Mouse (Mus musculus): ENCODE measurements around the gene Lmo2. TPM values are rescaled to one million over a fixed set of nuclear protein-coding genes. Genes with fewer than 3 reads are reported as not detected.
A peak's percentile ranks its signal among the peaks of the same experiment; 100 is the strongest.
"Not testable (repeated sequence)": the region's sequence is repeated elsewhere in the genome, so short reads cannot be mapped to it uniquely, and the experiment has no call there.

Lmo2 gene
- total RNA-seq, 2 experiments from 2014 or later: 27.9 to 32.2 TPM

DNA sequence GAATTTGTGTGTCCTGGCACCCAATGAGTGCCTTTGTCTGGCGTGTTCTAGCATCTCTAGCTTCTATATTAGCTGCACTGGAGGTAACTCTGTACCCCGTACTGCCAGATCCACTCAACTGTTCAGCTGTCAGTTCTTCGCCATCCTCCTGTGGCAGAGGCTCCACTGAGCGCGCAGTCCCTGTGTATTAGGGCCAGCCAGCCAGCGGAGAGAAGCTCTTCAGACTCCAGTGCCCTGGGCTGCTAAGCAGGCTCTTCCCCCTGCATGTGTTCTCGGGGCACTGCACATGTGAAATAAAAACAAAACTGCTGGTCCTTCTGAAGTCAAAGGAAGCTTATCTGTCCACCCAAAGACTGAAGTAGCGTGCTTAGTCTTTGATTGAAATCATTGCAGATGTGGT, 19.4 kb downstream of the Lmo2 start:
- no peak for DNase-seq

DNA sequence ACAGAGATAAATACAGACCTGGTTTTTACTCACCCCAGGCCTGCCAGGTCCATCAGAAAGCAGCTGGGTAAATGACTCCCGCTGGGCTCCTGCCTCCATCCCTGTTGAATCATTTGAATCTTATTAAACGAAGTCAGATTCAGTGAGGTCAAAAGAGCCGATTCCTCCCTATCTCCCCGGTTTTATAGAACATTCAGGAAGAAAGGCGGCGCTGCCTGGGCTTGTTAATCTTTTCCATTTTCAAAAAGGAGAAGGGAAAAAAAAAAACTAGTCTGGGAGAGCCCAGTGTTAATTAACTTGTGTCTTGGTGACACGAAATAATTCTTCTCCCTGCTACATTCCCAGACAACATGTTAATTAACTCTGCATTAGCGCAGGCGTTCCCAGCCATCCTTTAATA, 19.9 kb downstream of the Lmo2 start:
- DNase-seq: no peak

DNA sequence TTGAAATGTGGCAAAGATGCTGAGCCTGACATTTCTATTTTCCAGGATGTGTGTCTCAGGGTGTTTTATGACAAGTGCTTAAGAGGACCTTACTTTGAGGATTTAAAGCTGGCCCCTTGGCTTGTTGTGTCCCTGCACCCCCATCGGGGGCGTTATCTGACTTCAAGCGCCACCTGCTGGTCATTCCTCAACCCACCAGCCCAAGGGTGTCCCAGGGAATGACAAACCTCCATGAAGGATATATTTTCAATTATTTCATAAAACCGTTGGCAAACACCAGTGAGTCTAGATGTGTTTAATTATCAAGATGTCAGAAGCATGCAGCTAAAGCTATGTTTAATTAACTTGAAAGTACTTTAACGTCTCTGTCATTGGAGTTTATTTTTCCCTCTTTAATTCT, 24.5 kb downstream of the Lmo2 start:
- DNase-seq: peak; percentile 86 to 88

DNA sequence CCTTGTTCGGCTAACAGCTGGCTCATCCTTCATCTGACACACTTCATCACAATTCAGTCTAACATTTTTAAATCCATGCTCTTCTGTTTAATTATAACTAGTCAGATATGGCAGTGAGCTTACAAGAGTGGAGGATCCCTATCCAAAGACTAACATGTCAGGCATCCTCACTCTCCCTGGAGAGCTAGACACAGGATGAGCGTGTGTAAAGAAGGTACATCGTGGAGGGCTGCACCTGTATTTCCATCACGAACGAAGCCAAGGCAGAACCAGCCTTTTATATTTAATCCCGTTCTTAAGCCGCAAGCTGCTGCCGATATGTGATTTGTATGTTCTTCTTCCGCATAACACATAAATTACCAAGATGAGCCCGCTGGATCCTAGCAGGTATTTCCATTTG, 25.4 kb downstream of the Lmo2 start:
- DNase-seq: no peak

DNA sequence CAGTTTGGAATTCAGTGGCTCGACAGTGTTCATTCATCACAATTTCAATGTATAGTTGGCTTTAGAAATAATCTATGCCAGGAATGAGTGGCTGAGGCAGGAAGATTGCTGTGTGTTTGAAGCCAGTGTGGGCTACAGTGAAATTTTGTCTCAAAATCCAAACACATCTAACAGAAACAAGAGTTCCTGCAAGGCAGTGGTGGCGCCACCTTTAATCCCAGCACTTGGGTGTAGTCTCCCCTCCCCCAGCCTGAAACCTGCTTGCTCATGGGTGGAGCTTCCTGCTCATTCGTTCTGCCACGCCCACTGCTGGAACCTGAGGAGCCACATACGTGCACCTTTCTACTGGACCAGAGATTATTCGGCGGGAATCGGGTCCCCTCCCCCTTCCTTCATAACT, 29.8 kb downstream of the Lmo2 start:
- not testable (repeated sequence) for DNase-seq

DNA sequence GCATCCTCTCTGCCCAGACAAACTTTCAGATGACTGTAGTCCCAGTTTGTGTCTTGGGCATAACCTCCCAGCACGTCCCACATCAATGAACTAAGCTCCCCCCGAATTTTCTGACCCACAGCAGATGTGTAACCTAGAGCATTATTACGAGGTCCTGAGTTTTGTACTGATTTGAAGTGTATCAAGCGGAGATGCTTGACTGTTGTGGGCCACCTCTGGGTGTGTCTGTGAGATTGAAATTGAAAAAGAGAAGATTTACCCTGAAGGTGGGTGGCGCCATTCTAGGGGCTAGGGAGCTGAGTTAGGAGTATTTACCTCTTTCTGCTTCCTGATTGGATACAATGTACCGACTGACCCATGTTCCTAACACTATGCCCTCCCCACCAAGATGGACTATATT, 31.9 kb downstream of the Lmo2 start:
- no peak for DNase-seq

DNA sequence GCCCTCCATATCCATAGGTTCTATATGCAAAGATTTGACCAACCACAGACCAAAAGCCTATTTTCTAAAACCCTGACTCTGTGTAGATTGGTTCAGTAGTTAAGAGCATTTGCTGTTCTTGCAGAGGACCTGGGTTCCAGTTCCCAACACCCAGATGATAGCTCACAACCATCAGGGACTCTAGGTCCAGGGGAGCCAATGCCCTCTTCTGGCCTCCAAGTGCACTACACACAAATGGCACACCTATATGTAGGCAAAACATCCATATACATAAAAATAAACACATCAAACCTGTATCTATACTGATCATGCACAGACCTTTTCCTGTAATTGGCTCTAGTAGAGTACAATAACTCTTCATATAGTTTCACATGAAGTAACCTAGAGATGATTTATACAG, 33.5 kb downstream of the Lmo2 start:
- no peak for DNase-seq

DNA sequence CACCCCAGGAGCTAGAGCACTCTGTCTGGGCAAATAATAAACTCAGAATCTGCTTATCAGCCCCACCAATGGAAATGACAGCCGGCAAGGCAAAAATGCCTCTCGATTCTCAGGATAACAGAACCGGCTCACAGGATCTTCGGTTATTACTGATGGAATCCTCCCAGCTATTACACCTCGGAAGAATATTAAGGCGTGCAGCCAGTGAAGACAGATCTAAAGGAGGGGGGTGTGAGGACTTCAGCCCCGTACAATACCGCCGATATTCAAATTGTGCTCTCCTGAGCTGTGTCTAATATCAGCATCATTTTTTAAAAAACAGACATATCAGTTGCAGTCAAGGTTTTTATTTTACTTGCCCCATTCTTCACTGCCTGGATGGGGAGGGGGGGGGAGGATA, 34.4 kb downstream of the Lmo2 start:
- DNase-seq: no peak

DNA sequence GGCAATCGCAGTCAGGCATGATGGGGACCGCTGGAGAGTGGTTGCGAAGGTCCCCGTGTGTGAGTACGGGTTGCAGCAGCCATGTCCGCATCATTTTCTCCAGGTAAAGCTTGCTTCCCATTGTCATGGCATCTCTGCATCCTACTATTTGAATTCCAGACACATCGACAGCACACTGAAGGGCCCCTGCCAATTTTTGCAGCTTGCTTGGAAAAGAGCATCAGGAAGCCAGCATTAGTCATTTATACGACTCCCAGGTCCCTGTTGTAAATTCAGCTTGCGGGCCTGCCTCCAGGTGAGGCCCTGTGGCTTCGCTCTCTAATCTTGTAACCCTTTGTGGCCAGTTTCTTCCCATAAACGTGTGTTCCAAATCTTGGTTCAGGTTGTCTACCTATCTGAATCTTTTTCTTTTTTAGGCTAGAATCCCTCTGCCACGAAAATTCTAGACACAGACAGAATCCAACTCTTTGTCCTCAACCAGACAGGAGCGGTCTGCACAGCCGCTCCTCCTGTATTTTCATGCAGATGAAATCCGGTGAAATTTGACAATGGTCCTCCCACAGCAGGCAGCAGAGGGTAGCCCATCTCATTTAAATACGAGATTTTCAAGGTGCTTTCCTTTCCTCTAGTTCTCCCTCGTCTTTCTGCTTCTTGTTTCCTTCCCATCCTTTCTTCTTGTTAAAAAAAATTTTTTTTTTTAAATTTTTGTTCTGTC, 35.0 kb downstream of the Lmo2 start:
- DNase-seq: no peak

DNA sequence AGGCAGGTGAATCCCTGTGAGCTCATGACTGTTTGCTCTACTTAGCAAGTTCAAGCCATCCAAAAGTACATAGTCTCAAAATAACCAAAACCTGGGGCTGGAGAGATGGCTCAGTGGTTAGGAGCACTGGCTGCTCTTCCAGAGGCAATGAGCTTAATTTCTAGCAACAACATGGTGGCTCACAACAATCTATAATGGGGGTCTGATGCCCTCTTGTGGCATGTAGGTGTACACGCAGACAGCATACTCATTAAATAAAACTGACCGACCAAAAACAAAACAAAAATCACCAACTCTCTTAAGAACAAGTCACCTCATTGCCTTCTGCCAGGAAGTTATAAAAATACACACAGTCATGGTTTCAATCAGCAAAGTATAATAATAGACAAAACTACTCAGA, 43.3 kb downstream of the Lmo2 start:
- DNase-seq: no peak

DNA sequence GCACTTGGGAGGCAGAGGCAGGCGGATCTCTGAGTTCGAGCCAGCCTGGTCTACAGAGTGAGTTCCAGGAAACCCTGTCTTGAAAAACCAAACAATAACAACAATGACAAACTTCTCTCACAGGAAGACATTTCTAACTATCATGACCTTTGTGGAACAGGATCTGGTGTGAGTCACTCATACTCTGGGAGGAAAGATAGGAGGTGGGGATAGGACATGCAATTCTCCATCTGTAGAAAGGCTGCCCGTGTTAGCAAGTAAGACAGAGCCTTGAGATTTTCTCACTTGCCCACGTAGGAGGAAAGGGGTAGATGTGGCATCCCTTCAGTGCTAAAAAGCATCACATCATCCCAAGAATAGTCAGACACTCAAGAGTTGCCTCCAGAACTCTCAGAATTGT, 44.1 kb downstream of the Lmo2 start:
- DNase-seq: no peak

DNA sequence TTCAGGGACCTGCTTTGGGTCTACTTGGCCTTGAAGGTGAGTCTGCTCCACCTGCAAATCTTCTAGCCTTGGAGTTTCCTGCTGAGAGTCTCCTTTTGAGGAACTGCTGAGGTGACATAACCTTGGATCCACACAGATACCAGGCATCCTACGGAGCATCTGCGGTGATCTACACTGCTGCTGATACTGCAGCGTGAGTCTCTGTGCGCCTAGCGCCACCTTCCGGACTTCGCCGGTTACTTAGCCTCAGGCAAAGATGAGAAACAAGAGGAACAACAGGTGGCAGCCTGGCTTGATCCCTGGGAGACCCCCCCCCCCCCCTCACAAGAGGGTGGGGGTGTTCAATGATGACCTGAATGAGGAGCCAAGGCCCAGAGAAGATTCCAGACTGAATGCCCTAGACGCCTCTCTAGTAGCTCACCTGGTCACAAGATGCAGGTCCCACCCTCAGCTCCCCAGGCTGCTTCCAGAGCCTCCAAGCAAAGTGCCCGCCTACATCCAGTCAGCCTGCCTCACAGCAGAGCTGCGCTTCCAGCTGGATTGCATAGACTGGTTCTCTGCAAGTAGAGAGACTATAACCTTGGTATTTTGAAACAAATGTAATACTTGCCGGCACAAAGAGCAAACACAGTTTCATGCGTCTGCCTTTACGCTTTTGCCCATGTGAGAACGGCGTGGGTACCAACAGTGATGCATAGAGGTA, 45.1 kb downstream of the Lmo2 start:
- DNase-seq: peak; percentile 57 to 64

DNA sequence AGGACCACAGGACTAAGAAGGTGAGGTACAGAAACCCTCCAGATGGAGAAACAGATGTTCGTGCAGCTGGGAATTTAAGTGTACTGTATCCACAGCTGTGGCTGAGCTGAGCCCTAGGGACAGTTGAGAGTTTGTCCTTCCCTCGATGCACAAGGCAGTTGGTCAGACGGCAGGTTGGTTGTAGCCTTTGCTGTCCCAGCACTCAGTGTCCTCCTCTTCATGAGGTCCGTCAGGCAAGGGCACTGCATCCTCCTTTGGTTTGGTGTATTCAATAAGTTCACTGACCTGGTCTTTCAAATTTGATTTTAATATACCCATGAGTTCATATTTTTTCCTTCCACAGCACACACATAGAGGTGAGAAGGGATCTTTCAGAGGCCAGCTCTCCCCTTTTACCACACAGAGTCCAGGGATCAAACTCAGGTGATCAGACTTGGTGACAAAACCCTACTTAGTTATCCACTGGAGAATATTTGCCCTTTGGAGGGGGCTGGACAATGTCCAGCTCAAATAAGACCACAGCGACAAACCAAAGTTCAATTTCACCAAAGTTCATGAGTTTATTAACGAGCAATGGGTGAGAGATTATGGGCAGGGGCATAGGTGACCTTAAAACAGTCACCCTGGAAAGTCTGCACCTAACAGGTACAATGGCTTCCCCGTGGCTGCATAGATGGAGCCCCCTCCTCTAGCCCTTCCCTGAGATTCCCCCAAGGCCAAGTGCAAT, 50.2 kb downstream of the Lmo2 start:
- DNase-seq: no peak

DNA sequence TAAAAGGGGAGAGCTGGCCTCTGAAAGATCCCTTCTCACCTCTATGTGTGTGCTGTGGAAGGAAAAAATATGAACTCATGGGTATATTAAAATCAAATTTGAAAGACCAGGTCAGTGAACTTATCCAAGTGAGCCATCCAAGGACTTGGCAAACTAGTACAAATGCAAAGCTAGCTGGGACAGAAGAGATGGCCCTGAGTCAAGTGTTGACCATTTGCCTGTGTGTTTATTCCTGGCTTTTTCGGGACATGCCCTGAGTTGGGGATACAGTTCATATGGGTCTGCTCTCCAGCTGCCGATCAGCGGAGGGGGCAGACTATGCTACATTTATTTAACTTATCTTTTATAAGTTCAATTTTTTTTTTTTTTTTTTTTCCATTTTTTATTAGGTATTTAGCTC, 51.1 kb downstream of the Lmo2 start:
- DNase-seq: not testable (repeated sequence)

DNA sequence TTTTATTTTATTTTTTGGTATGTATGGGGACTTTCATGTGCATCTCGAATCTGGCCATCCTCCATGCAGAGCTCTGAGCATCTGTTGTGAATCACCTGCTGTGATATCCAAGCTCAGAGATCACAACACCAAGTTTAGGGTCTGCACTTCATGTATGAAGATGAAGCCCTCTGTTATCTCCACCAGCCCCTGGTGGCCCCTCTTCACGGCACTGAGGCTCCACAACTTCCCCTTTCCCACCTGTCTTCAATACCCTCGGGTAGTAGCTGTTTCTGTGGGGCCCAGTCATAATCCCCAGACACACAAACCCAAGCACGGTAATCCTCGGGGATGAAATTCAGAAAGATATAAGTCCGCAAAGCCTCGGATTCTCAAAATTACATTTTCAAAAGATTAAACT, 65.3 kb downstream of the Lmo2 start:
- DNase-seq: no peak

DNA sequence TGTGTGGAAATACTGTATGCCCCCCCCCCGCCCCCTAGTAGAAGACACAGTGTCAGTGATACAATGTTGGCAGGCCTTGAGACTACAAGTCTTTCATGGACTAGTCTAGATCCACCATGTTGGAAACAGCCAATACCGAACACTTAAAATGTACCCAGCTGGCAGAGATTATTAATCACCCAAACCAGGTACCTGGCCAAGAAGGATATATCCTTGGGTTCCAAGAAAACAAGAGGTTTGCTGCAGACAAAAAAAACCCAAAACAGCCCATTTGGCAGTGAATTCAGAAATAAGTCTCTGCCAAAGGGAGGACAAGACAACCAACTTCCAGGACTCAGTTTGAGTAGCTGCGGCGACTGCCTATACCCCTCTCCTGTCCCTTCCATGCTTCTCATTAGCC, 66.9 kb downstream of the Lmo2 start:
- no peak for DNase-seq

DNA sequence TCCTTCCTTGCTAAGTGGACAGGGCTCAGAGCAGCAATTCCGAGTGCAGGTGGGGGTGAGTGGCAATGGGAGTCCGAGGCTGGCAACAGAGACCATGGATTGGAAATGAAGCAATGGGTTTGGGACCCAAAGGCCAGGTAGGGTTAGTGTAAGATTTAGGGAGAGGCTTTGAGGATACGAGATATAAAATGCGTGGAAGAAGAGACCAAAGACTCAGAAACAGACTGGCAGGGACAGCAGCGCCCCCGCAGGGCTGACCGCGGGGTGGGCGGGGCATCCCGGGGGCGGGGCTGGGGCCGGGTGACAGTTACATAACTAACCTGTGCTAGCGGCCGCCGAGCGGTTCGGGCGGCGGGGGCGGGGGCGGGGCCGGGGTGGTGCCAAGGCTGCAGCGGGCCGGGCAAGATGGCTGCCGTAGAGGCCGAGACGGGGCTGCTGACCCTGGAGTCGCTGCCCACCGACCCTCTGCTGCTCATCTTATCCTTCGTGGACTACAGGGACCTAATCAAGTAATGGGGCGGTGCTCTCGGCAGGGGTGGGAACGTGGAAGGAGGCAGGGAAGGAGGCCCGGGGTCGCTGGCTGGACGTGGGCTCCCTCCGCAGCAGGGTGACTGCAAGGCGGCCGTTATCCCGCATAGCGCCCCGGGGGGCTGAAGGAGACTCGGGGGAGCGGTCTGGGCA, 69.8 kb downstream of the Lmo2 start, which contains the start of gene Fbxo3:
Gene Fbxo3 (plus strand): TSS at position 264 of the 681 bp plus-strand sequence.
- DNase-seq: peak; percentile 92 to 94

DNA sequence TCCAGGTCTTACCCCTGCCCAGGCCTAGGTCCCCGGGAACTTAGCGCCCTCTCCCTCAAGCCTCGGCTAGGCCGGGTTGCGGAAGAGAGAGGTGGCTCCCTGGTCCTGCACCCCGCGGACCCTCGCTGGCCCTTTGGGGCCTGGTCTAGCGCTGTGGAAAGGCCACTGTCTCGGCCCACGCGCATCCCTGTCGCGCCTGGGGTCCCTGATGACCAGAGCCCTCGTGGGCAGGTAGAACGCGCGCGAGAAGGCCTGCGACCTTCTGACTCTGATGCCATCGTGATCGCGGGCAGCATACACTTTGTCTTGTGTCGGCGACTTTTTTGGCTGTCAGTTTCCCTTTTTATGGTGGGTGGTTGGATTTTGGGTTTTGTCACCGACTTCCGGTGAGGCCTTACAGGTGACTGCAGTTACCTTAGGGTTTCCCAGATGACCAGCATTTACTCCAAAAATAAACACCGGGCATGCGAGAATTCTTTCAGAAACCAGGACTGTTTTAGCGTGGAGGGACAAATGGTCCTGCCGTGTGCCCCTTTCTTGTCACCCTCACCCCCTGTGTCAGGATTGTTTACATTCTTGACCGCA, 70.4 kb downstream of the Lmo2 start, which contains the start of gene 4931422A03Rik:
Gene 4931422A03Rik (minus strand): TSS at position 223 of the 585 bp plus-strand sequence.
- peak; percentile 50 for DNase-seq

DNA sequence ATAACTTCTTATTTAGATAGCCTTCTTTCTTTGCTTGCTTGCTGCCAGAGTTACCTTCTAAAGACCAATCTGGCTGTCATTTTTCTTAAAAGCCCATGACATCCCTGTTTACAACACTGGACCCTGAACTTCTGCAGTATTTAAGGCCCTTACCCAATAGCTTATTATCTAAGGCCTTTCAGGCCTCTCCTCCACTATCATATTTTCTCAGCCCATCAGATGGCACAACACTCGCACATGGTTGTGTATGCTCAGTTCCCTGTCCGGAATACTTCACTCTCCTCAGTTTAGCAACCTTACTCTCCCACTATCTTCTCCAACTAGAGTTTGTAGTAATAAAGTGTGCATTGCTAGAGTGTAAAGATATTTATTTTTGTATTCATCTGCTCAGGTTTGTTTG, 71.3 kb downstream of the Lmo2 start:
- DNase-seq: no peak

DNA sequence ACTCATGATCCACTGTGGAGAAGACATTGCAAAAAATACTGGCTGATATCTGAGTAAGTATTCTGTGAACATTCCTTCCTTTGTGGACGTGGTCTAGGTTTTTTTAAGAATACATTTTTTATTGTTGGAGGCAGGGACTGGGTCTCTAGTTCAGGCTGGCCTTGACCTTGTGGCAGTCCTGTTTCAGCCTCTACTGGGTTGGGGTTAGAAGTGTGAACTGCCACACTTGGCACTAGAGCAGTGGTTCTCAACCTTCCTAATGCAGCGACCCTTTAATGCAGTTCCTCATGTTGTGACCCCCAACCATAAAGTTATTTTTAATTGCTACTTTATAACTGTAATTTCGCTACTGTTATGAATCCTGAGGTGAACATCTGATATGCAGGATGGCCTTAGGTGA, 72.6 kb downstream of the Lmo2 start:
- DNase-seq: no peak

All from adrenal gland, postnatal 36 days (tissue).